Mouse (Mus musculus): ENCODE measurements around the gene Fgf6. TPM values are rescaled to one million over a fixed set of nuclear protein-coding genes. Genes with fewer than 3 reads are reported as not detected.

Fgf6 gene
- polyA plus RNA-seq, 1 experiment from 2014 or later: 0.08 TPM

Other genes with a start within 250 kb of the Fgf6 start
- 171 and 187 TPM in 2 replicates for gene Ndufa9, start 166.4 kb upstream of the Fgf6 start, polyA plus RNA-seq (2015; fragmentation: Nextera tagmentation; extraction: Ambion mirVana)
- not detected in 2 replicates for gene Akap3, start 162.5 kb upstream of the Fgf6 start, polyA plus RNA-seq (2015; fragmentation: Nextera tagmentation; extraction: Ambion mirVana)
- gene Dyrk4, start 93.7 kb upstream of the Fgf6 start, polyA plus RNA-seq (2015; fragmentation: Nextera tagmentation; extraction: Ambion mirVana): 0.10 and 0.36 TPM in 2 replicates
- 52.7 and 60.5 TPM in 2 replicates for gene Rad51ap1, start 76.0 kb upstream of the Fgf6 start, polyA plus RNA-seq (2015; fragmentation: Nextera tagmentation; extraction: Ambion mirVana)
- gene D6Wsu163e, start 75.6 kb upstream of the Fgf6 start, polyA plus RNA-seq (2015; fragmentation: Nextera tagmentation; extraction: Ambion mirVana): 17.2 and 17.8 TPM in 2 replicates
- gene Fgf23, start 57.3 kb downstream of the Fgf6 start, polyA plus RNA-seq (2015; fragmentation: Nextera tagmentation; extraction: Ambion mirVana): 0.23 and 0.30 TPM in 2 replicates
- 2.1 and 4.3 TPM in 2 replicates for gene Tigar, start 94.0 kb downstream of the Fgf6 start, polyA plus RNA-seq (2015; fragmentation: Nextera tagmentation; extraction: Ambion mirVana)
- 1,075 and 1,213 TPM in 2 replicates for gene Ccnd2, start 136.6 kb downstream of the Fgf6 start, polyA plus RNA-seq (2015; fragmentation: Nextera tagmentation; extraction: Ambion mirVana)